Mouse (Mus musculus) liver, embryonic 15.5 days (tissue): Measurements from ENCODE around the gene Gm49361. TPM values are rescaled to one million over a fixed set of nuclear protein-coding genes. Genes with fewer than 3 reads are reported as not detected.

Experiments
- ATAC-seq: fragments of 200-750 bp; cut with Nextera tagmentation; 2 replicates; pipeline ENCODE4 v1.8.0; 2017; ENCODE audit warnings: moderate number of reproducible peaks, mild to moderate bottlenecking, moderate library complexity; ENCODE audit not compliant: insufficient read depth
- H3K27ac ChIP-seq: fragments of 300-500 bp; sonication (generic); replicated peaks from 2 replicates; pipeline ENCODE4 v1.5.1; 2015; ENCODE audit warnings: mild to moderate bottlenecking, inconsistent platforms
- H3K27me3 ChIP-seq: fragments of 300-500 bp; sonication (generic); 2 replicates; pipeline ENCODE4 v1.6.1; 2015; ENCODE audit warnings: mild to moderate bottlenecking, inconsistent platforms
- H3K36me3 ChIP-seq: fragments of 300-500 bp; sonication (generic); replicated peaks from 2 replicates; pipeline ENCODE4 v1.6.1; 2015; ENCODE audit warnings: moderate library complexity, mild to moderate bottlenecking, inconsistent platforms
- H3K4me1 ChIP-seq: fragments of 300-500 bp; sonication (generic); replicated peaks from 2 replicates; pipeline ENCODE4 v1.6.1; 2015; ENCODE audit warnings: inconsistent platforms
- H3K4me2 ChIP-seq: fragments of 300-500 bp; sonication (generic); 2 replicates; pipeline ENCODE4 v1.6.1; 2015; ENCODE audit warnings: moderate library complexity, mild to moderate bottlenecking, inconsistent platforms
- H3K4me3 ChIP-seq: fragments of 300-500 bp; sonication (generic); replicated peaks from 2 replicates; pipeline ENCODE4 v1.5.1; 2015; ENCODE audit warnings: mild to moderate bottlenecking, inconsistent platforms
- H3K9ac ChIP-seq: fragments of 300-500 bp; sonication (generic); 2 replicates; pipeline ENCODE4 v1.6.1; 2015; ENCODE audit warnings: moderate library complexity, mild to moderate bottlenecking, inconsistent platforms
- H3K9me3 ChIP-seq: fragments of 300-500 bp; sonication (generic); replicated peaks from 2 replicates; pipeline ENCODE4 v1.6.1; 2016; ENCODE audit warnings: inconsistent platforms
- WGBS: fragments of 180-500 bp; shearing (Covaris S2); methylation state at CpG from one replicate; pipeline ENCODE4 v1.1.7; 2015; ENCODE audit warnings: mixed read lengths; ENCODE audit not compliant: insufficient replicate concordance; 5-methylcytosine and 5-hydroxymethylcytosine counted together
- polyA plus RNA-seq: library from polyadenylated mRNA; unstranded; fragments of >200 nt; fragmentation: Nextera tagmentation; extraction: Ambion mirVana; gene quantifications from 2 replicates; pipeline ENCODE4 v1.2.1, GENCODE M21; 2015

Gm49361 gene
- not detected in 2 replicates for polyA plus RNA-seq

GRCm38 (mm10) chr14:57746001-57746771 is at the start of gene Gm49361:
TSS of gene Gm49361 (minus strand) at chr14:57746103.
- Histone ChIP-seq H3K4me2 (peak within 1 kb of the TSS; percentile 97), H3K9ac (peak within 1 kb of the TSS; percentile 92), H3K36me3 (no peaks in the 10 kb centered on the region), H3K27ac (peak within 1 kb of the TSS; percentile 84), H3K4me3 (peak within 1 kb of the TSS; percentile 95), H3K9me3 (no peaks in the 10 kb centered on the region), H3K27me3 (peaks cover 44% of the 10 kb centered on the region), H3K4me1 (peaks cover 60% of the 10 kb centered on the region)
- WGBS = under 1% methylated on average over 61 of the region's 68 CpGs
- peak; percentile 92 for ATAC-seq

GRCm38 (mm10) chr14:57791171-57791570 is 45.3 kb upstream of the Gm49361 start:
- Histone ChIP-seq H3K27ac (no peak overlapping the region), H3K4me2 (no peak overlapping the region), H3K9me3 (no peaks in the 10 kb centered on the region), H3K27me3 (no peaks in the 10 kb centered on the region), H3K4me3 (no peak overlapping the region), H3K9ac (no peak overlapping the region), H3K36me3 (no peaks in the 10 kb centered on the region), H3K4me1 (no peaks in the 10 kb centered on the region)
- 51% methylated on average over 4 of the region's 4 CpGs for WGBS
- ATAC-seq = no peak

GRCm38 (mm10) chr14:57789759-57790158 is 43.9 kb upstream of the Gm49361 start:
- Histone ChIP-seq H3K27me3 (no peaks in the 10 kb centered on the region), H3K4me1 (no peaks in the 10 kb centered on the region)
- WGBS = 82% methylated on average over 9 of the region's 9 CpGs

GRCm38 (mm10) chr14:57789311-57789710 is 43.4 kb upstream of the Gm49361 start:
- 61% methylated on average over 2 of the region's 2 CpGs for WGBS
- ATAC-seq = no peak
- Histone ChIP-seq H3K27ac (no peak overlapping the region), H3K4me3 (no peak overlapping the region), H3K27me3 (0 out of 2 replicates have a peak, but pooled peaks cover under 1% of the 10 kb centered on the region), H3K9ac (no peak overlapping the region), H3K4me2 (no peak overlapping the region), H3K9me3 (no peaks in the 10 kb centered on the region), H3K4me1 (no peaks in the 10 kb centered on the region), H3K36me3 (no peaks in the 10 kb centered on the region)

More at GRCm38 (mm10) chr14:57789759-57790158, 43.9 kb upstream of the Gm49361 start:
- H3K9me3 ChIP-seq = no peaks in the 10 kb centered on the region
- no peak overlapping the region for H3K9ac ChIP-seq
- H3K4me2 ChIP-seq = no peak overlapping the region
- no peak for ATAC-seq
- no peaks in the 10 kb centered on the region for H3K36me3 ChIP-seq
- H3K27ac ChIP-seq = no peak overlapping the region
- no peak overlapping the region for H3K4me3 ChIP-seq

GRCm38 (mm10) chr14:57787406-57787805 is 41.5 kb upstream of the Gm49361 start:
- Histone ChIP-seq H3K27ac (no peak overlapping the region), H3K36me3 (no peaks in the 10 kb centered on the region), H3K27me3 (0 out of 2 replicates have a peak, but pooled peaks cover 4% of the 10 kb centered on the region), H3K4me3 (no peak overlapping the region), H3K4me1 (no peaks in the 10 kb centered on the region), H3K9me3 (no peaks in the 10 kb centered on the region), H3K4me2 (no peak overlapping the region), H3K9ac (no peak overlapping the region)
- ATAC-seq = no peak
- WGBS = 52% methylated on average over 4 of the region's 4 CpGs

- no peak for ATAC-seq
- H3K9me3 ChIP-seq = no peaks in the 10 kb centered on the region
- WGBS = 35% methylated on average over 6 of the region's 6 CpGs
- H3K36me3 ChIP-seq = no peaks in the 10 kb centered on the region
- no peaks in the 10 kb centered on the region for H3K27me3 ChIP-seq
- H3K9ac ChIP-seq = no peak overlapping the region
- no peak overlapping the region for H3K4me2 ChIP-seq
- H3K27ac ChIP-seq = no peak overlapping the region
- no peaks in the 10 kb centered on the region; the same call in 1 of the 2 replicates for H3K4me1 ChIP-seq
- H3K4me3 ChIP-seq = no peak overlapping the region
These were observed 26.4 kb upstream of the Gm49361 start for GRCm38 (mm10) chr14:57772157-57772815.

GRCm38 (mm10) chr14:57769102-57769501 is 23.2 kb upstream of the Gm49361 start:
- Histone ChIP-seq H3K4me2 (no peak overlapping the region), H3K4me1 (no peaks in the 10 kb centered on the region; the same call in 1 of the 2 replicates), H3K9me3 (no peaks in the 10 kb centered on the region), H3K9ac (no peak overlapping the region), H3K36me3 (no peaks in the 10 kb centered on the region), H3K27me3 (0 out of 2 replicates have a peak, but pooled peaks cover 5% of the 10 kb centered on the region), H3K27ac (no peak overlapping the region), H3K4me3 (no peak overlapping the region)
- WGBS = 62% methylated on average over 5 of the region's 5 CpGs
- no peak for ATAC-seq

GRCm38 (mm10) chr14:57760447-57761412 is 14.8 kb upstream of the Gm49361 start:
- Histone ChIP-seq H3K9ac (no peak overlapping the region), H3K4me3 (no peak overlapping the region), H3K36me3 (no peaks in the 10 kb centered on the region), H3K4me1 (peaks cover 26% of the 10 kb centered on the region), H3K4me2 (no peak overlapping the region), H3K9me3 (no peaks in the 10 kb centered on the region), H3K27ac (no peak overlapping the region), H3K27me3 (no peaks in the 10 kb centered on the region)
- WGBS = 71% methylated on average over 10 of the region's 10 CpGs
- ATAC-seq = no peak

- 75% methylated on average over 4 of the region's 4 CpGs for WGBS
- Histone ChIP-seq H3K4me1 (peaks cover 50% of the 10 kb centered on the region), H3K27ac (no peak within 1 kb of the TSS), H3K27me3 (no peaks in the 10 kb centered on the region), H3K9ac (no peak within 1 kb of the TSS; the same call in 1 of the 2 replicates), H3K9me3 (no peaks in the 10 kb centered on the region), H3K4me3 (no peak within 1 kb of the TSS), H3K4me2 (no peak within 1 kb of the TSS), H3K36me3 (no peaks in the 10 kb centered on the region)
- ATAC-seq = no peak
These were observed 12.3 kb upstream of the Gm49361 start, which contains the start of gene Lats2 for GRCm38 (mm10) chr14:57758237-57758636. TSS of gene Lats2 (minus strand) at chr14:57758388.

- ATAC-seq = no peak
- 60% methylated on average over 4 of the region's 4 CpGs for WGBS
- Histone ChIP-seq H3K9me3 (no peaks in the 10 kb centered on the region), H3K27ac (peak overlapping the region; percentile 35; the same call in 1 of the 2 replicates), H3K4me1 (peaks cover 59% of the 10 kb centered on the region), H3K4me2 (no peak overlapping the region), H3K27me3 (no peaks in the 10 kb centered on the region), H3K36me3 (no peaks in the 10 kb centered on the region), H3K4me3 (no peak overlapping the region), H3K9ac (no peak overlapping the region)
These were observed 10.2 kb upstream of the Gm49361 start for GRCm38 (mm10) chr14:57756094-57756493.
